Mouse (Mus musculus): ENCODE data around the gene Caskin2. TPM values are rescaled to one million over a fixed set of nuclear protein-coding genes. Genes with fewer than 3 reads are reported as not detected.

Caskin2 gene
- polyA plus RNA-seq, 1 experiment from 2014 or later, result 16.1 TPM

DNA sequence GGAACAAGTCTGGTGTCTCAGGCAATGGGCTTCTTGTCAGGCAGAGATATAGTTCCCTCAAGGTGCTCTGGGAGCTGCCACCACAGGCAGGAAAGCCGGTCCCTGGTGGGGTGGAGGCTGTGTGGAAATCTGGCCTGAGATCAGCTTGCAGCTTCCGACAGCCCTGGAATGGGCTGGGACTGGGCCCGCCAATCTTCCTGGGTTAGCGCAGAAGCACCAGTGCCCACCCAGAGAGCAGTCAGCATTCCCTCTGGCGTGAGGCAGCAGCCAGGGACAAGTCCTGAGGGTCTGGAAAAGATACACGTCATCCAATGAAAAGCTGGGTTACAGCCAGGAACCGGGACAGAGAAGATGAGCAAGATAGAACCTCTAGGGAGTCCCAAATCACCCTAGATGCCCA is 1.3 kb downstream of the Caskin2 start:
- H3K4me3 ChIP-seq, result peak overlapping the region; percentile 95
- H3K4me1 ChIP-seq, result peaks cover 74% of the 10 kb centered on the region
- no peaks in the 10 kb centered on the region for H3K27me3 ChIP-seq
- peak overlapping the region; percentile 94 for H3K4me2 ChIP-seq
- WGBS, result 29% methylated on average over 7 of the region's 7 CpGs
- H3K9me3 ChIP-seq, result no peaks in the 10 kb centered on the region
- peaks cover 39% of the 10 kb centered on the region for H3K36me3 ChIP-seq
- peak overlapping the region; percentile 88 for H3K9ac ChIP-seq
- no peak for ATAC-seq (ENCODE audit: insufficient number of reproducible peaks, insufficient read depth, low FRiP score, low TSS enrichment, low read depth)
- peak overlapping the region; percentile 16; the same call in 1 of the 2 replicates for H3K27ac ChIP-seq

DNA sequence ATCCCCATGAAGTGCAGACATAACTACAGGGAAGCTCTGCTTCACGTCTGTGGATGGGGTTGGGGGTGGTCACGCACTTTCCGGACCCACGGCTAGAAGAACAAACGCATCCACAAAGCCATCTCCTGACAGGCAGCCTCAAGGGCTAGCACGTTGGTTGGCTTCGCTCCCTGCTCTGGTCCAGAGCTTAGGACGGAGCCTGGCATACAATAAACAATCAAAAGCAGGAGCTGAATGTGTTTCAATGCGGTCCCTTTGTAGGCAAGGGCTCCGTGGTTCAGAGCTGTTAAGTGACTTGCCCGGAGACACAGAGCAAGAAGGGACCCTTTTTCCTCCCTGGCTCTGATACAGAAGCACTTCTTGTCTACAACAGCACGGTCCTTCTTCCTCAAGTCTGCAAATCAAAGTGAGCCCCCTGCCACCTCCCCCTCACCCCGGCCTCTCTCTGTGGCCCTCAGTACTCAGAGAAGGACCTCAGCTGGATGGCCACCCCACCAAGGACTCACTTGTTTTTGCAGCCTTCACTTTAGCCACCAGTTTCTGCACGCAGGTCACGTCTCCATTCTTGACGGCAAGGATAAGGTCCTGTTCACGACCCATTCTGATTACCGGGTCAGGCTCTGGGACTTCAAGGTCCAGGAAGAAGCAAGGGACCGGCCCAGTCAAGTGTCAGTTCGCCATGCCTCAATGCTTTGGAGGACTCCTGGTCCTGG is 1.9 kb downstream of the Caskin2 start:
- peaks cover 77% of the 10 kb centered on the region for H3K4me1 ChIP-seq
- H3K36me3 ChIP-seq, result peaks cover 41% of the 10 kb centered on the region
- WGBS, result 78% methylated on average over 20 of the region's 20 CpGs
- H3K4me3 ChIP-seq, result peak overlapping the region; percentile 95
- peak overlapping the region; percentile 94 for H3K4me2 ChIP-seq
- peak overlapping the region; percentile 88 for H3K9ac ChIP-seq
- no peak for ATAC-seq (ENCODE audit: insufficient number of reproducible peaks, insufficient read depth, low FRiP score, low TSS enrichment, low read depth)
- no peaks in the 10 kb centered on the region for H3K9me3 ChIP-seq
- no peaks in the 10 kb centered on the region for H3K27me3 ChIP-seq
- 0 out of 2 replicates have a peak overlapping the region, but pooled peaks have one; percentile 68 for H3K27ac ChIP-seq

- Histone ChIP-seq H3K27ac (peak overlapping the region; percentile 80), H3K36me3 (peaks cover 49% of the 10 kb centered on the region), H3K4me1 (peaks cover 73% of the 10 kb centered on the region)
Observed at GRCm38 (mm10) chr11:115810377-115810776, 3.1 kb downstream of the Caskin2 start.

GRCm38 (mm10) chr11:115809311-115809781 is 4.1 kb downstream of the Caskin2 start:
- peaks cover 60% of the 10 kb centered on the region for H3K36me3 ChIP-seq

More at GRCm38 (mm10) chr11:115810377-115810776, 3.1 kb downstream of the Caskin2 start:
- Histone ChIP-seq H3K9me3 (no peaks in the 10 kb centered on the region), H3K4me3 (peak overlapping the region; percentile 95), H3K27me3 (no peaks in the 10 kb centered on the region), H3K9ac (peak overlapping the region; percentile 6), H3K4me2 (peak overlapping the region; percentile 94)
- no peak for ATAC-seq (ENCODE audit: insufficient number of reproducible peaks, insufficient read depth, low FRiP score, low TSS enrichment, low read depth)
- WGBS, result 75% methylated on average over 14 of the region's 14 CpGs

DNA sequence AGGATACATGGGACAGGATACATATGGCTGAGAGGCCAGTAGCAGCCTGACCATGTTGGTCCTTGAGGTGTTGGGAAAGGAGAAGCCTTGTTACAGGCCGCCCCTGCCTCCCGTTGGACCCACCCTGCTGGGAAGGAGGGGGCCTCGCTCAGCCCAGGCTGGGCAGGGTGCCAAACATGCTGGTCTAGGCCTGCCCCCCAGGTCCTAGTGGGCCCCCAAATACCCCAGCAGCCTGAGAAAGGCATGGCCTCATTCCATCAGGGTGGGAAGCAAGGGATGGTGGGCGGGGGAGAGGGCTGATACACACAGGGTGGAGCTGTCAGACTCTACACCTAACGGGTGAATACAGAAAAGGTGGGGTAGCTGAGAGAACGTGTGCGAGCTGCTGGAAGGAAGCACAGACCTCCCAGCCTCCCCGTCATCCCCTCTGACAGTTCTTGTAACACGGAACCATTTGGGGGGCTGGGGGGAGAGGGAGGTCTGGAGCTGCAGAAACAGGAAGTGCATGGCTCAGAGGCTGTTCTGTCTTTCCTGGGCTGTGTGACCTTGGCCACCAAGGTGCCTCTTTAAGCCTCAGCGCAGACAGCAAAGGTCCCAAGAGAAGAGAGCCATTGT is 4.6 kb downstream of the Caskin2 start:
- peak overlapping the region; percentile 15 for H3K4me3 ChIP-seq
- peak overlapping the region; percentile 80 for H3K27ac ChIP-seq
- ATAC-seq (ENCODE audit: insufficient number of reproducible peaks, insufficient read depth, low FRiP score, low TSS enrichment, low read depth), result peak; percentile 29; the same call in 1 of the 2 replicates
- no peaks in the 10 kb centered on the region for H3K9me3 ChIP-seq
- H3K4me2 ChIP-seq, result peak overlapping the region; percentile 94
- H3K4me1 ChIP-seq, result peaks cover 65% of the 10 kb centered on the region
- H3K36me3 ChIP-seq, result peaks cover 64% of the 10 kb centered on the region
- WGBS, result 30% methylated on average over 10 of the region's 10 CpGs
- peak overlapping the region; percentile 63 for H3K9ac ChIP-seq
- H3K27me3 ChIP-seq, result no peaks in the 10 kb centered on the region

More at GRCm38 (mm10) chr11:115809311-115809781, 4.1 kb downstream of the Caskin2 start:
- Histone ChIP-seq H3K27ac (peak overlapping the region; percentile 80), H3K9ac (peak overlapping the region; percentile 63), H3K9me3 (no peaks in the 10 kb centered on the region), H3K4me3 (peak overlapping the region; percentile 15), H3K4me2 (peak overlapping the region; percentile 94), H3K27me3 (no peaks in the 10 kb centered on the region), H3K4me1 (peaks cover 69% of the 10 kb centered on the region)
- 60% methylated on average over 8 of the region's 8 CpGs for WGBS
- no peak for ATAC-seq (ENCODE audit: insufficient number of reproducible peaks, insufficient read depth, low FRiP score, low TSS enrichment, low read depth)

- no peak for ATAC-seq (ENCODE audit: insufficient number of reproducible peaks, insufficient read depth, low FRiP score, low TSS enrichment, low read depth)
- Histone ChIP-seq H3K4me2 (peak overlapping the region; percentile 94), H3K4me3 (peak overlapping the region; percentile 15; the same call in 1 of the 2 replicates), H3K4me1 (peaks cover 65% of the 10 kb centered on the region), H3K27me3 (no peaks in the 10 kb centered on the region), H3K27ac (peak overlapping the region; percentile 80), H3K9me3 (no peaks in the 10 kb centered on the region), H3K9ac (peak overlapping the region; percentile 40; the same call in 1 of the 2 replicates), H3K36me3 (peaks cover 72% of the 10 kb centered on the region)
- 69% methylated on average over 11 of the region's 11 CpGs for WGBS
Observed at GRCm38 (mm10) chr11:115807971-115808370, 5.5 kb downstream of the Caskin2 start.

DNA sequence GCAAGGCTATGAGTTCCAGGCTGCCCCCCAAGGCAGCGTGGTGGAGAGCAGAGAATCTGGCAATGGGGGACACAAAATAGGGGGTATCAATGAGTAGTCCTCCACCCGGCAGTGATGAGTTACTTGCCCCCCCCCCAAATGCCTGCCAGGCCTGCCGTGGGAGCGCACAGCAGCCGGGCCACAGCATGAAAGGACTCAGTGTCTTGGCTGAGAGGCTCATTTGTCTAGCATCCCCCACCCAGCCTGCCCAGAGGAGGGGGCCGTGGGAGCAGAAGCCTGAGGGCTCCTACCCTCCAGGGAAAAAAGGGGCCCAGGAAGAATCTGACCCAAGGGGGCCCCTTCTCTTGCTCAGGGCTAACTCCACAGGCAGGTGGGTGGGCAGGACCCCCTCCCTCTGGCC is 6.1 kb downstream of the Caskin2 start:
- H3K4me2 ChIP-seq, result peak overlapping the region; percentile 94; the same call in 1 of the 2 replicates
- H3K9me3 ChIP-seq, result no peaks in the 10 kb centered on the region
- WGBS, result 63% methylated on average over 6 of the region's 6 CpGs
- H3K9ac ChIP-seq, result no peak overlapping the region
- H3K4me3 ChIP-seq, result no peak overlapping the region
- no peaks in the 10 kb centered on the region for H3K27me3 ChIP-seq
- no peak for ATAC-seq (ENCODE audit: insufficient number of reproducible peaks, insufficient read depth, low FRiP score, low TSS enrichment, low read depth)
- H3K27ac ChIP-seq, result peak overlapping the region; percentile 80; the same call in 1 of the 2 replicates
- peaks cover 60% of the 10 kb centered on the region for H3K4me1 ChIP-seq
- peaks cover 79% of the 10 kb centered on the region for H3K36me3 ChIP-seq

DNA sequence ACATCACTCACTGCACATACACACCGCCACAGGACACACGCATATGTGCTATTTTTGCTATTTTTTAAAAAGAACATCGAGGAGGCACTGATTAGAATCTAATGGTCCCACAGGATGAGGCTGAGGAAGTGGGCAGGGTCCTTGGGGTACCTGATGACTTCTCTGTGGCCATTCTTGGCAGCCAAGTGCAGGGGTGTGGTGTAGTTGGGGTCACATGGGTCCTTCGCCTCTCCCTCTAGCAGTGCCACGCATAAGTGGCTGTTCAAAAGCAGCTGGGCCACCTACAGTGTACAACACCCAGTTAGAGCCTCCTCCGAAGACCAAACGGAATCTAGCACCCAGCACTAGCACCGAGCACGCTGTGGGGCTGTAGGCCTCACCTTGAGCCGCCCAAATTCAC is 7.3 kb downstream of the Caskin2 start:
- Histone ChIP-seq H3K9me3 (no peaks in the 10 kb centered on the region), H3K27ac (no peak overlapping the region), H3K27me3 (no peaks in the 10 kb centered on the region), H3K4me2 (no peak overlapping the region), H3K4me1 (peaks cover 48% of the 10 kb centered on the region), H3K9ac (no peak overlapping the region), H3K36me3 (peaks cover 81% of the 10 kb centered on the region), H3K4me3 (no peak overlapping the region)
- WGBS, result 91% methylated on average over 10 of the region's 10 CpGs
- ATAC-seq (ENCODE audit: insufficient number of reproducible peaks, insufficient read depth, low FRiP score, low TSS enrichment, low read depth), result no peak

GRCm38 (mm10) chr11:115805005-115805404 is 8.4 kb downstream of the Caskin2 start:
- Histone ChIP-seq H3K27me3 (no peaks in the 10 kb centered on the region), H3K36me3 (peaks cover 81% of the 10 kb centered on the region), H3K9ac (no peak overlapping the region), H3K4me2 (no peak overlapping the region), H3K27ac (no peak overlapping the region), H3K4me1 (peaks cover 37% of the 10 kb centered on the region), H3K4me3 (no peak overlapping the region), H3K9me3 (no peaks in the 10 kb centered on the region)
- 91% methylated on average over 7 of the region's 7 CpGs for WGBS
- no peak for ATAC-seq (ENCODE audit: insufficient number of reproducible peaks, insufficient read depth, low FRiP score, low TSS enrichment, low read depth)

GRCm38 (mm10) chr11:115803072-115803709 is 10.2 kb downstream of the Caskin2 start:
- Histone ChIP-seq H3K4me1 (peaks cover 26% of the 10 kb centered on the region), H3K27me3 (no peaks in the 10 kb centered on the region), H3K4me3 (no peak overlapping the region), H3K36me3 (peaks cover 95% of the 10 kb centered on the region), H3K9ac (no peak overlapping the region), H3K9me3 (no peaks in the 10 kb centered on the region), H3K27ac (no peak overlapping the region), H3K4me2 (no peak overlapping the region)
- no peak for ATAC-seq (ENCODE audit: insufficient number of reproducible peaks, insufficient read depth, low FRiP score, low TSS enrichment, low read depth)
- 92% methylated on average over 24 of the region's 24 CpGs for WGBS

DNA sequence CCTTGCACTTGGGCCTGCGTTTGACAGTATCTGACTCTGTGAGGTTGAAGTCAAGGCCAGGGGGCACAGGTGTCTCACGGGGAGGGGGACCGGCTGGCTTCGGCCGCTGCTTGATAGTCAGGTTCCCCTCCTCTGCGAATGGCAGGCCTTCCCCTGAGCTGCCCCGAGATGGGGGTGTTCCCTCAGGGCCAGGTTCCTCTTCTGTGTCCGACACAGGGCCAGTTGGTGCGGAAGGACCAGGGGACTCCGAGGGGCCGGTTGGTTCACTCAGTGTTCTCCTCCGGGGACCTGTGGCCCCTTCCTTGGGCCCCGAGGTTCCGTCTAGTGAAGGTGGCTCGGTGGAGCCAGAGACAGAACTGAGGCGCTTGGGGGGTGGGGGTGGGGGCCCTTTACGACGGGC is 12.5 kb downstream of the Caskin2 start:
- Histone ChIP-seq H3K4me2 (no peak overlapping the region), H3K9ac (no peak overlapping the region), H3K4me1 (peaks cover 8% of the 10 kb centered on the region; the same call in 1 of the 2 replicates), H3K4me3 (no peak overlapping the region), H3K27me3 (no peaks in the 10 kb centered on the region), H3K36me3 (peaks cover 95% of the 10 kb centered on the region), H3K27ac (no peak overlapping the region), H3K9me3 (no peaks in the 10 kb centered on the region)
- 89% methylated on average over 18 of the region's 18 CpGs for WGBS
- no peak for ATAC-seq (ENCODE audit: insufficient number of reproducible peaks, insufficient read depth, low FRiP score, low TSS enrichment, low read depth)

All from embryonic facial prominence, embryonic 13.5 days (tissue).